Mouse (Mus musculus) lung, adult 2 months (tissue): ENCODE results near the gene Lrrc66.

Source experiments
- CTCF ChIP-seq: fragments of 200-500 bp; IDR thresholded peaks from 2 replicates; pipeline ENCODE4 v1.5.1; 2011; ENCODE audit warnings: mild to moderate bottlenecking, low read length, control low read depth; ENCODE audit not compliant: insufficient read depth
- POLR2A ChIP-seq: fragments of 200-500 bp; IDR thresholded peaks from 2 replicates; pipeline ENCODE4 v1.6.1; 2011; ENCODE audit warnings: low read depth, mild to moderate bottlenecking, control low read depth, low read length, borderline replicate concordance; ENCODE audit errors: extremely low read depth

DNA sequence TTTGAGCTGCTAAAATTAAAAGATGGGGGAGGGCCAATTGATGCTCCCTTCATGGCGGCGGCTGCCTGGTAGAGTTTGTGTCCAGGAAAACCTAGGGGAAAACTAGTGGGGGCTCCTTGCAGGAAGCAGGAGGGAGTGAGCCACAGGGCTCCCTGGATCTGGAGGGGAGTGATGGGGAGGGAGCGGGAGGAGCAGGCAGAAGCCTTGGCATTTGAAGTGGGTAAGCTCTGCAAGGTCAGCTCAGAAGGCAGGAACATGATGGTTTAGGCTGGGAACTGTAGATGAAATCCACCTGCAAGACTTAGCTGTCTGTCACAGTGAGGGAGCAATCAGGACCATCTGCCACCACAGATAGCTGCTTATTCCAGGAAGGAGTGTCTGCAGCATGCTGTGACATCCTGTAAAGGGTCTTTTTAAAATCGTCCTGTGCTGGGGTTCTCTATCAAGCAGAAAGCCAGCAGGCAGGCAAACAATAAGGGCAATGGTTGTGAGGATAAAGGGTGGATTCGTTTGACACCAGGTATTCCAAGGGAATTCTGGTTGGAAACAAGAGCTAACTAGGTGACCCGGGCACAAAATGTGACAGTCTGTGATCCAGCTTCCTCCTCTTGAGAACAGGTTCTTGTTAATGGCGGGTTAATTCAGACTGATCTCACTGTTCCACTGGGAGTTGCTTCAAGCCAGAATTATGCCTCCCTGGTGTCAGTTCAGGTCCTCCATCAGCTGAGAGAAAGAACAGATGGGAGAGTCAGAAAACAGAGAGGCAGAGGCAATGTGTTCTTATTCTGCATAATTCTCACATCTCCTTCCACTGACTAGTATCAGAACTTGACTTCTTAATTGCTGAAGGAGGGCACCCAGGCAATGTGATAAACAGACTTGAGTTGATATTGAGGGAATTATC is 46.9 kb downstream of the Lrrc66 start:
- TF ChIP-seq CTCF (no peak), POLR2A (no peak)
